Mouse (Mus musculus) CH12.LX (cell line): ENCODE measurements at regions not wholly inside any gene's neighbourhood (a gene's known extent, or its start where the extent isn't known, plus 50 kb on each side); places are given as distances from the start of the nearest gene placed in this dataset.

Experiments used
- DNase-seq: peaks from one replicate; pipeline ENCODE4 v3.0.0-alpha.2; 2013; ENCODE audit errors: extremely low read depth
- H3K27ac ChIP-seq: 2 replicates; pipeline ENCODE4 v1.5.1; 2012; ENCODE audit warnings: low read depth, mild to moderate bottlenecking, control low read depth, moderate library complexity; ENCODE audit not compliant: insufficient read depth
- H3K27me3 ChIP-seq: replicated peaks from 2 replicates; pipeline ENCODE3; 2012; ENCODE audit warnings: inconsistent platforms
- H3K36me3 ChIP-seq, 2 experiments: replicated peaks in 1 of 2; 2 replicates each; pipeline versions ENCODE3 to v1.6.1; 2012; ENCODE audit warnings: inconsistent platforms in 1 of 2, low read length in 1 of 2, mild to moderate bottlenecking in 1 of 2, mixed read lengths in 1 of 2, moderate library complexity in 1 of 2; ENCODE audit not compliant: control insufficient read depth in 1 of 2, insufficient read depth in 1 of 2
- H3K4me1 ChIP-seq, 2 experiments: 2 replicates each; pipeline ENCODE4 v1.6.1; 2012; ENCODE audit warnings: inconsistent platforms in 1 of 2, moderate library complexity in 1 of 2; ENCODE audit not compliant: insufficient read depth in 2 of 2, control insufficient read depth in 1 of 2
- H3K4me2 ChIP-seq: 2 replicates; pipeline ENCODE4 v1.6.1; 2012; ENCODE audit warnings: low read depth, mild to moderate bottlenecking, control low read depth; ENCODE audit not compliant: poor library complexity, insufficient read depth, severe bottlenecking
- H3K4me3 ChIP-seq, 3 experiments: fragments of 150-350 bp in 1 of 3; sonication (generic) in 1 of 3; replicated peaks in 1 of 3; 2 replicates each; pipeline versions ENCODE3 to v1.5.1; 2011 to 2012; ENCODE audit warnings: low read depth in 2 of 3, low read length in 2 of 3, mild to moderate bottlenecking in 2 of 3, moderate library complexity in 2 of 3, control low read depth in 1 of 3, improper control_type of control experiment in 1 of 3, inconsistent platforms in 1 of 3, mixed read lengths in 1 of 3; ENCODE audit not compliant: poor library complexity in 1 of 3
- H3K79me2 ChIP-seq: replicated peaks from 2 replicates; pipeline ENCODE4 v1.6.1; 2012; ENCODE audit warnings: mild to moderate bottlenecking, moderate library complexity; ENCODE audit not compliant: control insufficient read depth, poor library complexity, insufficient read depth, severe bottlenecking; ENCODE audit errors: extremely low read depth
- H3K9ac ChIP-seq: 2 replicates; pipeline ENCODE4 v1.6.1; 2012; ENCODE audit warnings: low read depth, mild to moderate bottlenecking, control low read depth, moderate library complexity; ENCODE audit not compliant: insufficient read depth
- H3K9me3 ChIP-seq: replicated peaks from 2 replicates; pipeline ENCODE3; 2012; ENCODE audit warnings: low read length, inconsistent platforms, mixed read lengths
- CHD2 ChIP-seq: IDR thresholded peaks from 2 replicates; pipeline ENCODE4 v1.6.1; 2011; ENCODE audit warnings: low read length, improper control_type of control experiment
- CTCF ChIP-seq, 2 experiments: IDR thresholded peaks in 1 of 2; conservative IDR thresholded peaks in 1 of 2; 2 replicates each; pipeline ENCODE4 v1.5.1; 2011 to 2012; ENCODE audit warnings: low read depth in 2 of 2, low read length in 2 of 2, improper control_type of control experiment in 1 of 2, inconsistent platforms in 1 of 2, mild to moderate bottlenecking in 1 of 2, moderate library complexity in 1 of 2
- EP300 ChIP-seq: IDR thresholded peaks from 2 replicates; pipeline ENCODE4 v1.6.1; 2011; ENCODE audit warnings: low read length, improper control_type of control experiment
- GABPA ChIP-seq: IDR thresholded peaks from 2 replicates; pipeline ENCODE4 v1.6.1; 2012; ENCODE audit warnings: low read depth, low read length, improper control_type of control experiment, inconsistent platforms; ENCODE audit not compliant: insufficient replicate concordance
- HCFC1 ChIP-seq: IDR thresholded peaks from 2 replicates; pipeline ENCODE4 v1.6.1; 2012; ENCODE audit warnings: low read depth, mild to moderate bottlenecking, inconsistent platforms, low read length, improper control_type of control experiment
- IRF4 ChIP-seq: IDR thresholded peaks from 2 replicates; pipeline ENCODE4 v1.6.1; 2014; ENCODE audit warnings: low read depth, mild to moderate bottlenecking, inconsistent platforms, low read length, improper control_type of control experiment
- MAX ChIP-seq: IDR thresholded peaks from 2 replicates; pipeline ENCODE4 v1.6.1; 2011; ENCODE audit warnings: low read length, improper control_type of control experiment
- MEF2A ChIP-seq: IDR thresholded peaks from 2 replicates; pipeline ENCODE4 v1.6.1; 2014; ENCODE audit warnings: low read depth, mild to moderate bottlenecking, inconsistent platforms, low read length, improper control_type of control experiment, borderline replicate concordance
- MXI1 ChIP-seq: IDR thresholded peaks from 2 replicates; pipeline ENCODE4 v1.6.1; 2011; ENCODE audit warnings: mild to moderate bottlenecking, low read depth, low read length, improper control_type of control experiment
- RAD21 ChIP-seq: IDR thresholded peaks from 2 replicates; pipeline ENCODE4 v1.6.1; 2011; ENCODE audit warnings: low read depth, mild to moderate bottlenecking, low read length, improper control_type of control experiment, moderate library complexity
- UBTF ChIP-seq: IDR thresholded peaks from 2 replicates; pipeline ENCODE4 v1.6.1; 2012; ENCODE audit warnings: low read depth, mild to moderate bottlenecking, inconsistent platforms, low read length, improper control_type of control experiment, moderate library complexity
- ZC3H11A ChIP-seq: IDR thresholded peaks from 2 replicates; pipeline ENCODE4 v1.6.1; 2012; ENCODE audit warnings: low read depth, mild to moderate bottlenecking, inconsistent platforms, low read length, improper control_type of control experiment
- dilution Hi-C: fragments of 300-500 bp; cut with MboI; formaldehyde crosslinking; loops from 2 replicates; pipeline ENCODE4 v1.14.3; 2020; ENCODE audit warnings: low sequenced_read_pairs; ENCODE audit not compliant: extremely low pct_unique_long_range_greater_than_20kb, extremely low pct_ligation_motif_present
- in situ Hi-C: fragments of 300-500 bp; cut with MboI; formaldehyde crosslinking; loops from 3 replicates; pipeline ENCODE4 v1.14.3; 2019; ENCODE audit warnings: low sequenced_read_pairs, low pct_ligation_motif_present, low pct_unique_long_range_greater_than_20kb, mixed read lengths

GRCm38 (mm10) chr1:124450128-124450527 is 404.8 kb upstream of the Dpp10 start:
- H3K9me3 ChIP-seq = peaks cover 41% of the 10 kb centered on the region
- in situ Hi-C loops = no loop called here

GRCm38 (mm10) chr1:124439526-124439925 is 394.2 kb upstream of the Dpp10 start:
- H3K79me2 ChIP-seq = no peaks in the 10 kb centered on the region
- no peak overlapping the region for H3K9ac ChIP-seq
- no peaks in the 10 kb centered on the region for H3K27me3 ChIP-seq
- no peak overlapping the region for H3K4me3 ChIP-seq
- DNase-seq = no peak
- dilution Hi-C loops = no loop called here
- H3K4me2 ChIP-seq = no peak overlapping the region
- H3K36me3 ChIP-seq = no peaks in the 10 kb centered on the region
- TF ChIP-seq UBTF (no peak), MXI1 (no peak), IRF4 (no peak), CTCF (conservative IDR thresholded peaks at IDR 0.05 in 1 of 2, IDR thresholded peaks at IDR 0.05 in 1 of 2; ENCODE audit: low read depth in 2 of 2, low read length in 2 of 2) (no peak), EP300 (no peak), CHD2 (no peak), HCFC1 (no peak), ZC3H11A (no peak), GABPA (no peak)
- H3K27ac ChIP-seq = no peak overlapping the region
- in situ Hi-C loops = no loop called here
- H3K9me3 ChIP-seq = peaks cover 36% of the 10 kb centered on the region
- H3K4me1 ChIP-seq = no peaks in the 10 kb centered on the region

More at GRCm38 (mm10) chr1:124450128-124450527, 404.8 kb upstream of the Dpp10 start:
- H3K27me3 ChIP-seq = no peaks in the 10 kb centered on the region
- no peak for DNase-seq
- no peak overlapping the region for H3K4me2 ChIP-seq
- dilution Hi-C loops = no loop called here
- no peak overlapping the region for H3K27ac ChIP-seq
- H3K79me2 ChIP-seq = no peaks in the 10 kb centered on the region
- H3K4me3 ChIP-seq = no peak overlapping the region
- H3K9ac ChIP-seq = no peak overlapping the region
- H3K4me1 ChIP-seq = no peaks in the 10 kb centered on the region
- no peaks in the 10 kb centered on the region for H3K36me3 ChIP-seq
- TF ChIP-seq MEF2A (no peak), RAD21 (peak; percentile 5)

- Histone ChIP-seq H3K36me3 (no peaks in the 10 kb centered on the region), H3K27ac (no peak overlapping the region), H3K27me3 (no peaks in the 10 kb centered on the region), H3K4me3 (no peak overlapping the region), H3K4me1 (no peaks in the 10 kb centered on the region), H3K79me2 (no peaks in the 10 kb centered on the region), H3K9ac (no peak overlapping the region), H3K9me3 (peaks cover 37% of the 10 kb centered on the region), H3K4me2 (no peak overlapping the region)
- no peak for TF ChIP-seq MAX
- dilution Hi-C loops = no loop called here
- in situ Hi-C loops = no loop called here
- no peak for DNase-seq
Measured at GRCm38 (mm10) chr1:124435850-124436249, 390.5 kb upstream of the Dpp10 start.
